Mouse (Mus musculus): ENCODE results near the gene Dhrs7. TPM values are rescaled to one million over a fixed set of nuclear protein-coding genes. Genes with fewer than 3 reads are reported as not detected.

Gene Dhrs7
- polyA plus RNA-seq (2012; fragmentation: generic; extraction: Trizol), result 111 TPM

DNA sequence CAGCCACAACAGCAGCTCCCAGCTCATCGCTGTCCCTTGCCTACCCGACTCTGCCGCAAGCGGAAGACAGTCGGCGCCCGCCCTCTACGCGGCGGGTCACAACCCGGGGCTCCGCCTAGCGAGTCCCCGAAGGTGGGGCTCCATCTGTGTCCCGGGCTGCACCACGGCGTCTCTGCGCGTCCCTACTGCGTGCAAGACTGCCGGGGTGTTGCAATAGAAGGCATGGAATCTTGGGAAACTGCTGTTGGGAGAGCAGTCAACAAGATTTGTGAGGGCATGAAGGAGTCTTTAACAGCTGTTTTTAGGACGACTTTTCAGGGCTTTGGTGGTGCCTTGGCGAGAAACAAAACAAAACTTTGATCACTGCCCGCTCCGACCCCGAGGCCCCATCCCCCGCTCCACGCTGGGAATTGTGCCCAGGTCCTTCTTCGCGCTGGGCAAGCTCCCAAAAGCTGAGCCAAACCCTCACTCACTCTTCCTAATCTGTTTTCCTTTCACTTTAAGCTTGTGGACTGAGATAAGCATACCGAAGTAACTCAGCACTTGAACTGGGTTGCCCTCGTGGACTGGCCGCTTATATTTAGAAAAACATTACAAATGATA, at the start of gene Dhrs7:
Gene Dhrs7 (minus strand): TSS at position 175 of the 603 bp plus-strand sequence.
- H3ac ChIP-seq (ENCODE audit: control insufficient read depth, insufficient read length), result peak within 1 kb of the TSS; percentile 3
- H3K27me3 ChIP-seq (ENCODE audit: control insufficient read depth, insufficient read depth, insufficient read length), result no peaks in the 10 kb centered on the region
- H3K4me2 ChIP-seq (ENCODE audit: low read depth), result peak within 1 kb of the TSS; percentile 99
- H3K4me3 ChIP-seq, result peak within 1 kb of the TSS; percentile 82
- no peaks in the 10 kb centered on the region for H3K36me3 ChIP-seq (ENCODE audit: control insufficient read depth, insufficient read depth)
- peaks cover 5% of the 10 kb centered on the region for H3K79me2 ChIP-seq (ENCODE audit: control insufficient read depth, insufficient read depth)
- TF ChIP-seq TCF3 (IDR thresholded peaks at IDR 0.05; ENCODE audit: insufficient read length, low read depth) (no peak), E2F4 (IDR thresholded peaks at IDR 0.05; ENCODE audit: insufficient read depth) (no peak), MYOD1 (IDR thresholded peaks at IDR 0.05; ENCODE audit: control insufficient read depth in 1 of 3, insufficient read length in 2 of 3, low read depth in 2 of 3) (peak in 1 of 3 experiments; percentile 18), CEBPB (IDR thresholded peaks at IDR 0.05; ENCODE audit: insufficient read depth, poor library complexity, severe bottlenecking) (peak; percentile 97), SRF (IDR thresholded peaks at IDR 0.05; ENCODE audit: control insufficient read depth, insufficient read length, low read depth) (no peak), MYOG (IDR thresholded peaks at IDR 0.05; ENCODE audit: control insufficient read depth in 1 of 3, insufficient read depth in 1 of 3, insufficient read length in 2 of 3, low read depth in 2 of 3) (peak in 1 of 3 experiments; percentile 49), MAX (IDR thresholded peaks at IDR 0.05; ENCODE audit: low read depth) (peak; percentile 31), REST (IDR thresholded peaks at IDR 0.05; ENCODE audit: insufficient read depth, insufficient read length) (no peak), USF1 (IDR thresholded peaks at IDR 0.05; ENCODE audit: low read depth) (no peak), POLR2A (IDR thresholded peaks at IDR 0.05; ENCODE audit: insufficient read length, low read depth) (peak; percentile 98), POLR2AphosphoS2 (IDR thresholded peaks at IDR 0.05; ENCODE audit: insufficient read length, low read depth) (peak; percentile 97), TCF12 (IDR thresholded peaks at IDR 0.05; ENCODE audit: insufficient read depth, poor library complexity, severe bottlenecking) (no peak)

DNA sequence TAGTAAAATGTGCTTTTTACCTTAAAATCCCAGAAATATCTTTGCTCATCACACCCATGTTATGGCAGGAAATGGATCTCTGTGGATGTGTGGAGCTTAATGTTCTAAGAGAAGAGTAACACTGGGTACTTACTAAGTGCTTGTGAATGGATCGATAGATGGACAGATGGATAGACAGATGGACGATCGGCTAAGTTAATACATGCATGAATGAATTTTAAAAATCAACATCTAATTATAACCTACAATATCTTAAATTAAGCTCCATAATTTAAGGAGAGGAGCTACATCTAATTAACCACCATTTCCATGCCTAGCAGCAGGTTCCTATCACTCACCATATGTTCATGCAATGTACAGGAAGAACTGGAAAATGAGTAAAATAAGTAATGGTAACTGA, 45.3 kb upstream of the Dhrs7 start:
- Histone ChIP-seq H3K36me3 (ENCODE audit: control insufficient read depth, insufficient read depth) (no peaks in the 10 kb centered on the region), H3K4me3 (no peak overlapping the region), H3K4me2 (ENCODE audit: low read depth) (no peak overlapping the region), H3K79me2 (ENCODE audit: control insufficient read depth, insufficient read depth) (no peaks in the 10 kb centered on the region), H3K27me3 (ENCODE audit: control insufficient read depth, insufficient read depth, insufficient read length) (peaks cover 3% of the 10 kb centered on the region), H3ac (ENCODE audit: control insufficient read depth, insufficient read length) (no peak overlapping the region)
- TF ChIP-seq TCF3 (IDR thresholded peaks at IDR 0.05; ENCODE audit: insufficient read length, low read depth) (no peak), USF1 (IDR thresholded peaks at IDR 0.05; ENCODE audit: low read depth) (no peak)

DNA sequence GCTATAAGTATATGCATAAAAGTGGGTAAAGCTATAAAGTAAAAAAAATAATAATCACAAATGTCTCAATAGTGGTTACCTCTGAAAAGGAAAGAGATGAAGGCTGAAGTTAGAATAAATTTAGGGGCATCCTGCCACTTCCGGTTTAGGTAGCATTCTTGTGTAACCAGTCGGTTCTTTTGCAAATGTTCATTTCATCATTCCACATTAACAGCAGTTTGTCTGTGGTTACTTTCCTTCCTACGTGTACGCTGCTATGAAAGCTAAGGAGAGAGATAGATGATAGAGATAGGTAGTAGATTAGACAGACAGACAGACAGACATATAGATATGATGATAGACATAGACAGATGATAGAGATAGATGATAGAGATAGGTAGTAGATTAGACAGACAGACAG, 39.4 kb upstream of the Dhrs7 start:
- Histone ChIP-seq H3ac (ENCODE audit: control insufficient read depth, insufficient read length) (no peak overlapping the region), H3K79me2 (ENCODE audit: control insufficient read depth, insufficient read depth) (no peaks in the 10 kb centered on the region), H3K4me3 (no peak overlapping the region), H3K27me3 (ENCODE audit: control insufficient read depth, insufficient read depth, insufficient read length) (no peaks in the 10 kb centered on the region), H3K36me3 (ENCODE audit: control insufficient read depth, insufficient read depth) (no peaks in the 10 kb centered on the region), H3K4me2 (ENCODE audit: low read depth) (no peak overlapping the region)
- TF ChIP-seq POLR2A (IDR thresholded peaks at IDR 0.05; ENCODE audit: insufficient read length, low read depth) (no peak), TCF12 (IDR thresholded peaks at IDR 0.05; ENCODE audit: insufficient read depth, poor library complexity, severe bottlenecking) (no peak), CEBPB (IDR thresholded peaks at IDR 0.05; ENCODE audit: insufficient read depth, poor library complexity, severe bottlenecking) (no peak), MYOG (IDR thresholded peaks at IDR 0.05; ENCODE audit: control insufficient read depth in 1 of 3, insufficient read depth in 1 of 3, insufficient read length in 2 of 3, low read depth in 2 of 3) (no peak), USF1 (IDR thresholded peaks at IDR 0.05; ENCODE audit: low read depth) (no peak), TCF3 (IDR thresholded peaks at IDR 0.05; ENCODE audit: insufficient read length, low read depth) (no peak), E2F4 (IDR thresholded peaks at IDR 0.05; ENCODE audit: insufficient read depth) (no peak), REST (IDR thresholded peaks at IDR 0.05; ENCODE audit: insufficient read depth, insufficient read length) (no peak), SRF (IDR thresholded peaks at IDR 0.05; ENCODE audit: control insufficient read depth, insufficient read length, low read depth) (no peak), POLR2AphosphoS2 (IDR thresholded peaks at IDR 0.05; ENCODE audit: insufficient read length, low read depth) (no peak), MYOD1 (IDR thresholded peaks at IDR 0.05; ENCODE audit: control insufficient read depth in 1 of 3, insufficient read length in 2 of 3, low read depth in 2 of 3) (no peak), MAX (IDR thresholded peaks at IDR 0.05; ENCODE audit: low read depth) (no peak)

DNA sequence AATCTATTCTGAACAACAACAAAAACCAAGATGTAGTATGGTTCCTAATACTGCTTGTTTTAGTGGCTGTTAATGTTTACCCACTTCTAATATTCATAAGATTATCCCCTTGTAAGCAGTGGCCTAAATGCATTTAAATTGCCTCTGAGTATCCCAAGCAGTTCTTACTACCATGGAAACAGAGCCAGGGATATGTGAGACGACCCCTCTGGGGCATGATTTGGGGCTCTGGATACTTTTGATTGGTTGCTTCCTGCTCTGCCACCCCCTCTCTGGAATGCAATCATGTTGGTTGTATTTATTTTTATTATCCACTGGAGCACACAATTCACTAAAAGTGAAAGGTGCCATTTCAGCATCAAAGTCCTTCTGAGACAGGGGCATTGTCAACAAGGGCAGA, 35.3 kb upstream of the Dhrs7 start:
- no peaks in the 10 kb centered on the region for H3K36me3 ChIP-seq (ENCODE audit: control insufficient read depth, insufficient read depth)
- no peak overlapping the region for H3ac ChIP-seq (ENCODE audit: control insufficient read depth, insufficient read length)
- no peaks in the 10 kb centered on the region for H3K79me2 ChIP-seq (ENCODE audit: control insufficient read depth, insufficient read depth)
- TF ChIP-seq USF1 (IDR thresholded peaks at IDR 0.05; ENCODE audit: low read depth) (no peak), POLR2A (IDR thresholded peaks at IDR 0.05; ENCODE audit: insufficient read length, low read depth) (no peak), MAX (IDR thresholded peaks at IDR 0.05; ENCODE audit: low read depth) (no peak), TCF3 (IDR thresholded peaks at IDR 0.05; ENCODE audit: insufficient read length, low read depth) (no peak), TCF12 (IDR thresholded peaks at IDR 0.05; ENCODE audit: insufficient read depth, poor library complexity, severe bottlenecking) (no peak), POLR2AphosphoS2 (IDR thresholded peaks at IDR 0.05; ENCODE audit: insufficient read length, low read depth) (no peak), CEBPB (IDR thresholded peaks at IDR 0.05; ENCODE audit: insufficient read depth, poor library complexity, severe bottlenecking) (no peak), MYOG (IDR thresholded peaks at IDR 0.05; ENCODE audit: control insufficient read depth in 1 of 3, insufficient read depth in 1 of 3, insufficient read length in 2 of 3, low read depth in 2 of 3) (no peak), E2F4 (IDR thresholded peaks at IDR 0.05; ENCODE audit: insufficient read depth) (no peak), REST (IDR thresholded peaks at IDR 0.05; ENCODE audit: insufficient read depth, insufficient read length) (no peak), MYOD1 (IDR thresholded peaks at IDR 0.05; ENCODE audit: control insufficient read depth in 1 of 3, insufficient read length in 2 of 3, low read depth in 2 of 3) (no peak), SRF (IDR thresholded peaks at IDR 0.05; ENCODE audit: control insufficient read depth, insufficient read length, low read depth) (no peak)
- no peak overlapping the region for H3K4me2 ChIP-seq (ENCODE audit: low read depth)
- no peak overlapping the region for H3K4me3 ChIP-seq
- no peaks in the 10 kb centered on the region for H3K27me3 ChIP-seq (ENCODE audit: control insufficient read depth, insufficient read depth, insufficient read length)

All from myocyte (in vitro differentiated cells).